Mouse (Mus musculus) ES-E14 (cell line): Measurements from ENCODE around the gene Tomm20.

ENCODE experiments used
- CHD2 ChIP-seq: IDR thresholded peaks from 2 replicates; pipeline ENCODE4 v1.6.1; 2014; ENCODE audit warnings: mild to moderate bottlenecking, low read depth, low read length, inconsistent platforms
- HCFC1 ChIP-seq: IDR thresholded peaks from 2 replicates; pipeline ENCODE4 v1.6.1; 2012; ENCODE audit warnings: low read length, inconsistent platforms, borderline replicate concordance; ENCODE audit not compliant: insufficient read depth
- MAFK ChIP-seq: IDR thresholded peaks from 2 replicates; pipeline ENCODE4 v1.6.1; 2014; ENCODE audit warnings: mild to moderate bottlenecking, low read depth, low read length, inconsistent platforms; ENCODE audit not compliant: insufficient read depth
- ZC3H11A ChIP-seq: IDR thresholded peaks from 2 replicates; pipeline ENCODE4 v1.6.1; 2012; ENCODE audit warnings: low read depth, mild to moderate bottlenecking, inconsistent platforms, low read length, borderline replicate concordance
- ZNF384 ChIP-seq: IDR thresholded peaks from 2 replicates; pipeline ENCODE4 v1.6.1; 2012; ENCODE audit warnings: low read depth, low read length, inconsistent platforms

DNA sequence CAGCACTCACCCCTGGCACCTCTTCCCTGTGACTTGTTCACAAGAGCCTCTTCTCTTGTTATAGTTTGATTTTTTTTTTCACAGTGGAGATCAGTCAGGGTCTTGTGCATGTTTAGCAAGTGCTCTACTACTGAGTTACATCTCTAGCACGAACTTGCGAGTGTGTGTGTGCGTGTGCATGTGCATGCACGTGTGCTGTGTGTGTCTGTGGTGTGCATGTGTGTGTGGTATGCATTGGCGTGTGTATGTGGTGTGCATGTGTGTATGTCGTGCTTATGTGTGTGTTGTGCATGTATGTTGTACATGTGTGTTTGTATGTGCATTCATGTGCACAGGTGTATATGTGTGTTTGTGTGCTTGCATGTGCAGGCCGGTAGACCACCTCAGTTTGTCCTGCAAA, 22.7 kb downstream of the Tomm20 start:
- no peak for TF ChIP-seq CHD2
- TF ChIP-seq ZC3H11A = no peak
- no peak for TF ChIP-seq ZNF384
- no peak for TF ChIP-seq HCFC1
- TF ChIP-seq MAFK = no peak
